Mouse (Mus musculus) midbrain, embryonic 15.5 days (tissue): Measurements from ENCODE around the gene Shoc2. TPM values are rescaled to one million over a fixed set of nuclear protein-coding genes. Genes with fewer than 3 reads are reported as not detected.
A peak's percentile ranks its signal among the peaks of the same experiment; 100 is the strongest.
"Not testable (repeated sequence)": the region's sequence is repeated elsewhere in the genome, so short reads cannot be mapped to it uniquely, and the experiment has no call there.

Experiments
- ATAC-seq: fragments of 200-750 bp; cut with Nextera tagmentation; replicated peaks from 2 replicates; pipeline ENCODE4 v1.8.0; 2017; ENCODE audit warnings: moderate TSS enrichment
- H3K27ac ChIP-seq: fragments of 300-500 bp; sonication (generic); 2 replicates; pipeline ENCODE4 v1.5.1; 2015; ENCODE audit warnings: mild to moderate bottlenecking, inconsistent platforms
- H3K27me3 ChIP-seq: fragments of 300-500 bp; sonication (generic); replicated peaks from 2 replicates; pipeline ENCODE4 v1.6.1; 2015; ENCODE audit warnings: inconsistent platforms
- H3K36me3 ChIP-seq: fragments of 300-500 bp; sonication (generic); replicated peaks from 2 replicates; pipeline ENCODE4 v1.6.1; 2015; ENCODE audit warnings: inconsistent platforms
- H3K4me1 ChIP-seq: fragments of 300-500 bp; sonication (generic); 2 replicates; pipeline ENCODE4 v1.6.1; 2015; ENCODE audit warnings: inconsistent platforms
- H3K4me2 ChIP-seq: fragments of 300-500 bp; sonication (generic); 2 replicates; pipeline ENCODE4 v1.6.1; 2015; ENCODE audit warnings: inconsistent platforms, mild to moderate bottlenecking, moderate library complexity
- H3K4me3 ChIP-seq: fragments of 300-500 bp; sonication (generic); 2 replicates; pipeline ENCODE4 v1.5.1; 2015; ENCODE audit warnings: mild to moderate bottlenecking, inconsistent platforms
- H3K9ac ChIP-seq: fragments of 300-500 bp; sonication (generic); 2 replicates; pipeline ENCODE4 v1.6.1; 2015; ENCODE audit warnings: mild to moderate bottlenecking, inconsistent platforms
- H3K9me3 ChIP-seq: fragments of 300-500 bp; sonication (generic); 2 replicates; pipeline ENCODE4 v1.6.1; 2016; ENCODE audit warnings: inconsistent platforms
- WGBS: fragments of 180-500 bp; shearing (Covaris S2); methylation state at CpG from one replicate; pipeline ENCODE4 v1.1.7; 2015; ENCODE audit warnings: mixed read lengths; 5-methylcytosine and 5-hydroxymethylcytosine counted together
- polyA plus RNA-seq: library from polyadenylated mRNA; unstranded; fragments of >200 nt; fragmentation: Nextera tagmentation; extraction: Ambion mirVana; gene quantifications from 2 replicates; pipeline ENCODE4 v1.2.1, GENCODE M21; 2015

Shoc2 gene
- polyA plus RNA-seq, 1 experiment from 2014 or later: 60.6 TPM

DNA sequence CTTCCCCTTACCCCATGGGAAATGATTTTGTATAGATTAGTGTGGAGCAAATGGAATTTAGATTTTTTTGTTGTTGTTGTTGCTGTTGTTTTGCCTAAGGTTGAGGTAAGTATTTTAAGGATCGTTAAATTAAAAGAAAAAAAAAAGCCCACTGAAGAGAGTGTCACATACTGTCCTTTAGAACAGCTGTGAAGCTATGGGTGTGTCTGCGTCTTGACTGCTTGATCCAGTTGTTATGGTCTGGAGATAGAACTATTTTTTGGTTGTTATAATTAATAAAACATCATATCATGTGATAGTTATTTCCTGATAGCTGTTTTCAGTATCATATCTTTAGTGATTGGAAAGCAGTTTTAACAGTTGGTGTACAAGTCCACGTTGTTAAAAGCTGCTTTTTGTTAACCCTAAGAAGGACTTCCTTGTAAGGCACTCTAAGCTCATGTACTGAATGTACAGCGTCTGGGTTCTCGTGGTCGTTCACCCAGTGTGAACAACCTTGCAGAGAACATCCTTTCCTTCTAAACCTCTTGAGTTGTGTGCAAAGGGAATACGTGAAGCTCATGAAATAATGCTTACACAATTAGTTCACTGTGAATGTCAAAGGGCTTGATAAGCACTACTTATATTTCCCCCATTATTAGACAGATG, 39.1 kb upstream of the Shoc2 start:
- Histone ChIP-seq H3K4me1 (peaks cover 22% of the 10 kb centered on the region), H3K9ac (no peak overlapping the region; the same call in 1 of the 2 replicates), H3K4me2 (peak overlapping the region; percentile 73), H3K36me3 (peaks cover 8% of the 10 kb centered on the region), H3K4me3 (peak overlapping the region; percentile 97), H3K27ac (no peak overlapping the region), H3K27me3 (no peaks in the 10 kb centered on the region), H3K9me3 (no peaks in the 10 kb centered on the region)
- ATAC-seq: no peak
- WGBS: 60% methylated on average over 7 of the region's 7 CpGs

DNA sequence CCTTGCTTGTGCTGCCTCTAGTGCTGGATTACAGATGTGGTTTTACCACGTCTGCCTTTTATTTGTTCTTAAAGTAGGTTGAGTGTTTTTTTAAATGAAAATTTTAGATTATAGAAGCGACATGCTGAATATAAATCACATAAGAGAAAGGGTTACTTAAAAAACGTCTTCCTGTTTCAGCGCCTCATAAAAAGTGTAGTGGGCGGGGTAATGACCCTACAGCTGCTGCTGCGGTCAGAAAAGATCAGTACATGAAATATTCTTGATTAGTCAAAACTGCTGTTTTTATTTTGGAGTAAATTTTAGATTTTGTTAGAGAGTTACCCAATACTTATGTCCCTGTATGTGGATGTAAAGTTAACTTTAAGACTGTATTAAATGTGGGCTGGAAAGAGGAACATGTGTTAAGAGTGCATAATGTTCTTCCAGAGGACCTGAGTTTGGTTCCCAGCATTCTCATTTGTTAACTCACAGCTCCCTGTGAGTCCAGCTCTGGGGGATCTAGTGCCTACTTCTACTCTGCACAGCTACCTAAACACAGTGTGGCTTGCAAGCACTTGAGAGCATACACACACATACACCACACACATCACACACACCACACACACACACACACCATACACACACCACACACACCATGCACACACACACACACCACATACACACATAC, 37.9 kb upstream of the Shoc2 start:
- Histone ChIP-seq H3K36me3 (peaks cover 8% of the 10 kb centered on the region), H3K4me3 (no peak overlapping the region), H3K9ac (no peak overlapping the region), H3K9me3 (no peaks in the 10 kb centered on the region), H3K27ac (no peak overlapping the region), H3K4me1 (peaks cover 22% of the 10 kb centered on the region), H3K27me3 (no peaks in the 10 kb centered on the region), H3K4me2 (peak overlapping the region; percentile 73; the same call in 1 of the 2 replicates)
- ATAC-seq: no peak
- WGBS: 74% methylated on average over 6 of the region's 6 CpGs

DNA sequence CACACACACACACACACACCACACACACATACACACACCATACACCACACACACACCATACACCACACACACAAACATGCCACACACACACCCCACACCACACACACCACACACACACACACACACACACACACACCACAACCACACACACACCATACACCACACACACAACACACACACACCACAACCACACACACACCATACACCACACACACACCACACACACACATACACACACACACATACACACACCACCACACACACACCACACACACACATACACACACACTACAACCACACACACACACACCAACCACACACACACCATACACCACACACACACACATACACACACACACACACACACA, 37.4 kb upstream of the Shoc2 start:
- H3K4me3 ChIP-seq, H3K9ac ChIP-seq, ATAC-seq, H3K27ac ChIP-seq, H3K27me3 ChIP-seq, H3K9me3 ChIP-seq, H3K4me2 ChIP-seq: not testable (repeated sequence)
- Histone ChIP-seq H3K36me3 (peaks cover 11% of the 10 kb centered on the region), H3K4me1 (peaks cover 22% of the 10 kb centered on the region)

DNA sequence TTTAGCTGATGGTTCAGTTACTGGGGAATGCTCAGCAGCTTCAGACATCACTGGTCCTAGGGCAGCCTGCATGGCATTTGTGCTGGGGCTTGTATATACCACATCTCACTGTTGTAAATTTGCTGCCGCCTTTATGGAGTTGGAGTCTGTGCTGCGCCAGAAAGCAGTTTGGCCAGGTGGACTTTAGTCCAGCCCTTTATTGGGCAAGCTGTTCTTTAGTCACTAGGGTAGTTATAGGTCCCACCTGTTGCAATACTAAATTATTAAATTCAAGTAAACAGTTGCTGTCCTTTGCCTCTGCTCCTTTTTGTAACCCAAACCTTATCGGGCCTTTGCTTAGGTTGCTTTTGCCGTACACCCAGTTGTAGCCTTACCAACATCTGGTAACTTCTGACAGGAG, 29.2 kb upstream of the Shoc2 start:
- Histone ChIP-seq H3K4me1 (no peaks in the 10 kb centered on the region), H3K9ac (no peak overlapping the region), H3K27me3 (no peaks in the 10 kb centered on the region), H3K27ac (no peak overlapping the region), H3K4me2 (no peak overlapping the region), H3K9me3 (no peaks in the 10 kb centered on the region), H3K36me3 (peaks cover 39% of the 10 kb centered on the region), H3K4me3 (no peak overlapping the region)
- 97% methylated on average over 4 of the region's 4 CpGs for WGBS
- ATAC-seq: no peak

DNA sequence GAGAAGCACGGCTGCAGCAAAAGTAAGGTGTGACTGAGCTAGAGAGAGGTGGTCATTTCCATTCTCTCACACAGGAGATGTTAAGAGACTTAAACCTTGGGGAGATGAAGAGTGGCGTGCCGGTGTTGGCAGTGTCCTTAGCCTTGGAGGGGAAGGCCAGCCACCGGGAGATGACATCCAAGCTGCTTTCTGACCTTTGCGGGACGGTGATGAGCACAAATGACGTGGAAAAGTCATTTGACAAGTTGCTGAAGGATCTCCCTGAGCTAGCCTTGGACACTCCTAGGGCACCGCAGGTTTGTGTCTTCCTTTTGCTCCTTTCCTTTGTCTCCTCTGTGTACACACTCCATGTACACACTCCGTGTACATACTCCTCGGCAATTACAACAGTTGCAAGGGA, 24.6 kb upstream of the Shoc2 start:
- H3K4me2 ChIP-seq: no peak overlapping the region
- no peaks in the 10 kb centered on the region for H3K9me3 ChIP-seq
- no peak overlapping the region for H3K27ac ChIP-seq
- H3K27me3 ChIP-seq: no peaks in the 10 kb centered on the region
- H3K9ac ChIP-seq: no peak overlapping the region
- H3K4me3 ChIP-seq: no peak overlapping the region
- H3K4me1 ChIP-seq: no peaks in the 10 kb centered on the region
- ATAC-seq: no peak
- peaks cover 34% of the 10 kb centered on the region for H3K36me3 ChIP-seq
- 91% methylated on average over 10 of the region's 10 CpGs for WGBS

DNA sequence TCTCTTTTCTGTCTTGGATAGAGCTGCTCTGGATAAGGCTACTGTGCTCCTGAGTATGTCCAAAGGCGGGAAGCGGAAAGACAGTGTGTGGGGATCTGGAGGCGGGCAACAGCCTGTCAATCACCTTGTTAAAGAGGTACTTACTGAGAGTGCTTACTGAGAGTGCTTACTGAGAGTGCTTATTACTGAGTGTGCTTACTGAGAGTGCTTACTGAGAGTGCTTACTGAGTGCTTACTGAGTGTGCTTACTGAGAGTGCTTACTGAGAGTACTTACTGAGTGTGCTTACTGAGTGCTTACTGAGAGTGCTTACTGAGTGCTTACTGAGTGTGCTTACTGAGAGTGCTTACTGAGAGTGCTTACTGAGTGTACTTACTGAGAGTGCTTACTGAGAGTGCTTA, 22.1 kb upstream of the Shoc2 start:
- H3K4me2 ChIP-seq, H3K4me3 ChIP-seq, H3K9ac ChIP-seq, ATAC-seq, H3K9me3 ChIP-seq, H3K4me1 ChIP-seq, H3K27me3 ChIP-seq, H3K27ac ChIP-seq: not testable (repeated sequence)
- 90% methylated on average over 3 of the region's 3 CpGs for WGBS
- peaks cover 22% of the 10 kb centered on the region for H3K36me3 ChIP-seq

DNA sequence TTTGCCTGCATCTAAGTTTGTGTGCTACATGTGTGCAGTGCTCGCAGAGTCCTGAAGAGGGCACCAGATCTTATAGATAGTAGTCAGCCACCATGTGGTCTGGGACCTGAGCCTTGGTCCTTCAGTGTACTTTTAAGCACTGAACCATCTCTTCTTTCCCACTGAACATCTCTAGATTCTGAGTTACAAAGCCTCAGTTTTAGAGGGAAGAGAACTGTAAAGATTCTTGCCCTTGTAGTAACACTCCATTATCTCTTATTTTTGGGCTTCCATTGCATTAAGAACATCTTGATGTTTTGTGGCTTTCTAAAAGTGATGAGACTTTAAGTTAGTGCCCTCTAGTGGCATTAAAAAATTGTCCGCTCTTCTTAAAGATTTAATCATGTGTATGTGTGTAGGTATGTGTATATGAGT, 18.8 kb upstream of the Shoc2 start:
- peaks cover 26% of the 10 kb centered on the region; the same call in 1 of the 2 replicates for H3K36me3 ChIP-seq
- WGBS: 86% methylated on average over 2 of the region's 2 CpGs

DNA sequence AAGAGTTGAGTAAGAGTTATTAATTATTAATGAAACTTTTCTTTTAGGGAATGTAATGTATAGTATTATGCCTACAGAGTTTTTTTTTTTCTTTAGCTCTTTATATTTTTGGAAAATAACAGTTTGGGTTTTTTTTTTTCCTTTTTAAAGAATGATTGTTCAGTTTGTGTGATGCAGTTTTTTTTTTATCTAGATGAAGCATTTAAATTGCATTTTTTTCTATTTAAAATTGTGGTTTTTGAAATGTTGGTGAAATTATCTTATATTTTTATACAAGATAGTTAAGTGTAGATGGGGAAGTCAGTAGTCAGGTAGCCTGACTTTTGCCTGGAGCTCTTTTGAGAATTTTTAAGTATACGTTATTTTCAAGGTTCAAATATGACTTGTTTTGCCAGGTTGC, 17.4 kb upstream of the Shoc2 start:
- H3K4me2 ChIP-seq: no peak overlapping the region
- 93% methylated on average over 1 of the region's 1 CpGs for WGBS
- H3K27ac ChIP-seq: no peak overlapping the region
- no peaks in the 10 kb centered on the region for H3K9me3 ChIP-seq
- no peaks in the 10 kb centered on the region for H3K27me3 ChIP-seq
- peaks cover 26% of the 10 kb centered on the region; the same call in 1 of the 2 replicates for H3K36me3 ChIP-seq
- H3K4me3 ChIP-seq: no peak overlapping the region
- no peak overlapping the region for H3K9ac ChIP-seq
- no peaks in the 10 kb centered on the region for H3K4me1 ChIP-seq
- ATAC-seq: no peak

More for the DNA sequence above, 18.8 kb upstream of the Shoc2 start:
- H3K4me3 ChIP-seq: no peak overlapping the region
- ATAC-seq: no peak
- no peak overlapping the region for H3K9ac ChIP-seq
- no peak overlapping the region for H3K4me2 ChIP-seq
- H3K4me1 ChIP-seq: no peaks in the 10 kb centered on the region
- no peaks in the 10 kb centered on the region for H3K27me3 ChIP-seq
- H3K9me3 ChIP-seq: no peaks in the 10 kb centered on the region
- no peak overlapping the region for H3K27ac ChIP-seq

DNA sequence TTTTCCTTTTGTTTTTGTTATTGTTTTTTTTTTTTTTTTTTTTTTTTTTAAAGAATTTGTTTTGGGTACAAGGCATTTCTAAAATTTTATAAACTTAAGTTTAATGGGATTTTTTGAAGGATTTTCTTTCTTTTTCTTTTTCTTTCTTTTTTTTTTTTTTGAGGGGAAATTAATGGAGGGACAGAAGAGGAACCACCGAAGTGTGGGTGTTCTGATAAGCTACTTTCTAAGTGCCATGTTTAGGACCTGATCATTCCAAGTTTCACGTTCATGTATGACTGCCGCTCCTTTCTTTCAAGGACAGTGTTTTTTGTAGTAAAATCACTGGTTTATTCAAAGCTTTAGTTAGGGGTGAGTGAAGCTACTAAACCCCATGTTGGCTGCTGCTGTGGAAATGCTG, 14.9 kb upstream of the Shoc2 start:
- H3K27ac ChIP-seq: no peak overlapping the region
- H3K27me3 ChIP-seq: no peaks in the 10 kb centered on the region
- H3K4me2 ChIP-seq: no peak overlapping the region
- H3K9ac ChIP-seq: no peak overlapping the region
- WGBS: 97% methylated on average over 3 of the region's 3 CpGs
- no peaks in the 10 kb centered on the region for H3K9me3 ChIP-seq
- H3K36me3 ChIP-seq: peaks cover 37% of the 10 kb centered on the region; the same call in 1 of the 2 replicates
- no peak overlapping the region for H3K4me3 ChIP-seq
- H3K4me1 ChIP-seq: no peaks in the 10 kb centered on the region
- ATAC-seq: no peak

DNA sequence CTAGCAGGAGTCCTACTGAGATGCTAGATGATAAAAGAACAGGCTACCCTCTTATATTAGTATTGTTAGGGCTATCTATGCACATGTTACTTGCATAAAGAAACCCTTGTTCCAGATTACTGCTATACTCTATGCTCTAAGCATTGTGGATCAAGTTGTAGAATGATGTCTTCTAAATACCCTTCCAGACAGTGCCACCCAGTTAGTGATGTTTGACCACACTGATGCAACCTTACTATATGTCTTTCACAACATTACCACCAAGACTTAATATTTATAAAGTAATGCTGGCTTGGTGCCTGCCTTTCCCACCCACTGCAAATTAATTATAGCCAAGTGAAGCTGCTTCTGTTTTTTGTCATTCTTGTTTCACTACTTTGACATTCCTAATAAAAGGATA, 11.1 kb upstream of the Shoc2 start:
- Histone ChIP-seq H3K36me3 (peaks cover 33% of the 10 kb centered on the region; the same call in 1 of the 2 replicates), H3K27ac (no peak overlapping the region), H3K4me1 (no peaks in the 10 kb centered on the region), H3K4me2 (no peak overlapping the region), H3K9me3 (no peaks in the 10 kb centered on the region), H3K27me3 (no peaks in the 10 kb centered on the region), H3K9ac (no peak overlapping the region), H3K4me3 (no peak overlapping the region)
- ATAC-seq: no peak

DNA sequence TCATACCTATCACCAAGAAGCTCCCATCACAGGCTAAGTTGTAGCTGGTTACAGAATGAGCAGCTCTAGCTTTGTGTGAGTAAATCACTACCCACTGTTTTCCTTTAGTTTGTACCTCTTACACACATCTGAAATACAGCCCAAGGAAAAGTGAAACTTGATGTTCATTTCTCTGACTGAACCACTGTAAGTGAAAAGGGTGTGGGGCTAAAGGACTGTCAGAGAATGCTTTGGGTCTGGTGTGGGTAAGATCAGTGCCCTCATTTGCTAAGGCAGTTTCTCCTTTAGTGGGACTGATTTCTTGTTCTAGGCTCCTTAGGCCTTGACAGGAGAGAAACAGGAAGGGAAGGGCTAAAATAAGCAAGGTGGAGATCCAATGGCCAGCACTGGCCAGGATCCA, 10.1 kb upstream of the Shoc2 start:
- H3K4me1 ChIP-seq: no peaks in the 10 kb centered on the region
- no peak overlapping the region for H3K27ac ChIP-seq
- no peak overlapping the region for H3K4me3 ChIP-seq
- H3K4me2 ChIP-seq: no peak overlapping the region
- H3K27me3 ChIP-seq: no peaks in the 10 kb centered on the region
- no peaks in the 10 kb centered on the region; the same call in 1 of the 2 replicates for H3K9me3 ChIP-seq
- H3K36me3 ChIP-seq: peaks cover 32% of the 10 kb centered on the region; the same call in 1 of the 2 replicates
- no peak for ATAC-seq
- no peak overlapping the region for H3K9ac ChIP-seq

DNA sequence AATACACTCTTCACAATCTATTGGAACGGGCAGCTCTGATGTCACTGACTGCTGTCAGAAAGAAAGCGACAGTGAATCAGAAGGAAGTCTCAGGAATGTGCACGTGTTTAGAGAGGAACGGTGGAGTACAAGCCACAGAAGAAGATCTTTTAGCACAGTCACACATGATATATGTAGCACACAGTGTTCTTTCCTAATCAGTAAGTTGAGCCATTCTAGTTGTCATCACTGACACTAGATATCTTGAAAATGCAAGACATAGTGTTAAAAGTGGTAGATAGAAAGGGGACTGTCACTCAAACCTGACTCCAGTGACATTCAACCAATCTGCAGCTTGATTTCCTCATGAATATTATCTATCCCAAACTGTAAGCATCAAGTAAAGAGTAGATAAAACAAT, 4.6 kb upstream of the Shoc2 start:
- Histone ChIP-seq H3K27ac (no peak overlapping the region), H3K9me3 (no peaks in the 10 kb centered on the region; the same call in 1 of the 2 replicates), H3K9ac (no peak overlapping the region), H3K4me2 (no peak overlapping the region), H3K36me3 (0 out of 2 replicates have a peak, but pooled peaks cover 7% of the 10 kb centered on the region), H3K4me1 (peaks cover 9% of the 10 kb centered on the region), H3K4me3 (no peak overlapping the region), H3K27me3 (no peaks in the 10 kb centered on the region)
- ATAC-seq: no peak
- 89% methylated on average over 4 of the region's 4 CpGs for WGBS

DNA sequence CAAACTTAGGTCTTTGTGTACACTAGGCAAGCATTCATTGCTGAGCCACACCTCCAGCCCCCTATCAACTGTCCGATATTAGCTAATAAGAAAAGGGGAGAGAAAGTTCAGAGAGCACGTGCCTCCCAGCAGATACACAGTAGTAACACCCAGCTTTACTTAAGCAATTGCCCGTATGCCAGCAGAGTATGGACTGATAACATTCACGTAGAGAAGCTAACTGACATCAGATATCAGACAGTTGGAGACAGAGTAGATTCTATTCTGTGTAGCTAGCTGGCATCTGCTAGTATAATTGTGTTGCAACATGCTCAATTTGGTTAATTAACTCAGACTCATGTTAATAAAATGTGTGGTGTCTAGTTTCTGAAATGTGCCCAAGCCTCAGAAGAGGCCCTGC, 3.0 kb upstream of the Shoc2 start:
- H3K27ac ChIP-seq: no peak overlapping the region
- H3K27me3 ChIP-seq: no peaks in the 10 kb centered on the region
- H3K9ac ChIP-seq: no peak overlapping the region
- no peak overlapping the region for H3K4me2 ChIP-seq
- no peaks in the 10 kb centered on the region; the same call in 1 of the 2 replicates for H3K9me3 ChIP-seq
- H3K36me3 ChIP-seq: 0 out of 2 replicates have a peak, but pooled peaks cover 7% of the 10 kb centered on the region
- peaks cover 12% of the 10 kb centered on the region for H3K4me1 ChIP-seq
- no peak for ATAC-seq
- no peak overlapping the region for H3K4me3 ChIP-seq
- 87% methylated on average over 4 of the region's 4 CpGs for WGBS
